Mouse (Mus musculus) adrenal gland, adult 18-20 months (tissue): ENCODE results near the gene Usp9x. TPM values are rescaled to one million over a fixed set of nuclear protein-coding genes. Genes with fewer than 3 reads are reported as not detected.
A peak's percentile ranks its signal among the peaks of the same experiment; 100 is the strongest.

Source experiments
- DNase-seq, 2 experiments: peaks; one replicate each; pipeline ENCODE4 v3.0.0; 2021 to 2022; ENCODE audit warnings: low spot score in 2 of 2
- long read RNA-seq, 2 experiments: library from polyadenylated mRNA; stranded (forward); transcript quantifications; one replicate each; pipeline ENCODE4 v2.0.0; 2021
- total RNA-seq, 2 experiments: library from RNA; stranded (reverse); gene quantifications; 1 replicate in 1 of 2; 2 replicates in 1 of 2; pipeline ENCODE4 v1.2.3; 2021

Usp9x gene
- total RNA-seq, result 100 to 1,000 TPM; 173 to 207 TPM
- long read RNA-seq, experiment 1, partial matches to known transcripts, result 3 of 6 reads
- long read RNA-seq, experiment 1, other reads (novel, unspliced or antisense), result 3 of 6 reads
- long read RNA-seq, experiment 2, partial matches to known transcripts, result 18 of 23 reads
- long read RNA-seq, experiment 2, other reads (novel, unspliced or antisense), result 5 of 23 reads

- DNase-seq, result peak; percentile 70 to 78
Measured at GRCm38 (mm10) chrX:13071241-13071775, at the start of gene Usp9x. Gene Usp9x, plus strand, starts transcription at chrX:13071498.

DNA sequence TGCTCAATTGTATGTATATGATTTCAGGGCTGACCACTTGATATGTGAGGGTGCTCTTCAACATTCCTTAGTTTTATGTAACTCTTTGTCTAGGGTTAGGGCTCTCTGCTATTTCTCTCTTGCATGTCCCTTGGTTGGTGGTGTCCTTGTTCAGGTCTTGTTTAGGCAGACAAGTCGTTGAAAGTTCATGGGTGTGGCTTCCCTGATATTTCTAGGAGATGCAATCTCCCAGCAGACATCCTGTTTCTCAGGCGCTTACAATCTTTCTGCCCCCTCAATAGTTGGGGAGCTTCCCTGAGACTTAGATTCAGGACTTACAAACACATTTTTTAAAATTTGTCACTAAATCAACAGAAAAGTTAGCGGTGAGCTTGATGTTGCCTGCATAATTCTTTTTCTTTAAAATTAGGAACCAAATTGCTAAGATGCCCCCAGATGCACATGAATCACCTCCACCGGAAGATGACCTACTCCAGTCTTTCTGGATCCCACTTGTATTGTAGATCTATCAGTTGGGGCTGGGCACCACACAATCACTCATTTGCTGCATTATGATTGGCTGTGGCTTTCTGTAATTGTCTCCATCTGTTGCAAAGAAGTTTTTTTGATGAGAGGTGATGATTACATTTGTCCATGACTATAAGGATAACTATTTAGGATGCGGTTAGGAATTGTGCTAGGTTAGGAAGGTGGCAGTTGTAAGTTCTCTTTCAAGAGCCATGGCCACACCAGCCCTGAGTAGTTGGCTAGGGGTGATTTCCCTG, 48.6 kb upstream of the Usp9x start:
- DNase-seq, result no peak

DNA sequence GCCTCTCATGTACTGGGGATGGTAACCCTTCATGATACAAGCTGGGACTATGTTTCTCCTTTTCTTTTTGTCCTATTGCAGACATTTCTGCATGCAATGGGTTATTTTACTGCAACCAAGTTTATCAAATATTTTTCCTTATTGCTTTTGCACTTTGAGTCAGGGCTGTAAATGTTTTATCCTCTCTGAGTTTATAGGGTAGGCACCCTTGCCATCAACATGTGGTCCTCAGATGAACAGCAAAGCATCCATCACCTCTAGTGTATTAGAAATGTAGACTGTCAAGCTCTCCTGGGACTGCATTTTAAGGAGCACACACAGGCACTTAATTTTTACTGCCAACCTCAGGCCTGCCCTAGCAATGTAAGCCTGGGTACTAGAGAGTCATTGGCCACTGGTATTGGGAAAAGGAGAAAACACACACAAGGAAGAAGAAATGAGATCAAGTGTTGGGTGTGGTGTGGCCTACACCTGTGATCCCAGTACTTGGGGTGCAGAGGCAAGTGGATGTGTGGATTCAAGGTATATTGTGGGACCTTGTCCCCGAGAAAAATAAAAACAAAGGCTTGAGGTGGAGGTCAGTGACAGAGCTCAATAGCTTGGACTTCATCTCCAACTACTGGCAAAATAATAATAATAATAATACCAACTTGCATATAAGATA, 46.6 kb upstream of the Usp9x start:
- DNase-seq, result no peak

DNA sequence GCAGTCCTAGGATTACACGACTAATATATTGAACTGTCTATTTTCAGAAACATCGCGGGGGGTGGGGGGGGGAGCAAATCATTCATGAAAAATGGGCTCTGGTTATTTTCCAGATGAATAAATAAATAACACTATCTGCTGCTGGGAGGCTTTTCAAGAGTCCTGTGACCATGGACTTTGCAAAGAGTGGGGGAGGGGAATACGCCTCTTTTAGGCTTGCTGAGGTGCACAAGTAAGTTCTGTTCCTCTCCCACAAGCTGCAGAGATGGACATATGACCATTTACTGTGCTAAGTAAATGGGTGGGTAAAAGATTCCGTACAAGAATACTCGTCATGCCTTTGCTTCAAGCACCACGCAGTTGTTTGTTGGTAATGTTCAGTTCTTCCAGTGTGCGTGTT, 46.0 kb upstream of the Usp9x start:
- no peak for DNase-seq

- DNase-seq, result no peak
Measured at GRCm38 (mm10) chrX:13028156-13028555, 43.1 kb upstream of the Usp9x start.

DNA sequence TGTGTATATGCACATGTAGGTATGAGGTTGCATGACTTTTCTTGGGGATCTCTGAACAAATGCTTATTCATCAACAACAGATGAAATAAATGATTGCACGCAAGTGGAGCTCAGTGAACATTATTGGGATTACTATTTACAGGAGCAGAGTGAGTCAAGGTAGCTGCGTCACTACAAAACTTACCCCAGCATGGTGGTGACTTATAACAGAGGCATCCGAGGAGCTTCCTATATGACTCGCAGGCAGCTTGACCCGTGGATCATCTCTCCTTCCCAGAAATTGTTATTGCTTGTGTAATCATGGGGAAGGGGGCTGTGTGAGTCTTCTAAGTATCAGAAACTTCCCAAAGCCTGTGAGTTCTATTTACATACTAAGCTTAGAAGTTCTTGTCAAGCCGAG, 41.3 kb upstream of the Usp9x start:
- no peak for DNase-seq

GRCm38 (mm10) chrX:13037085-13037484, 34.2 kb upstream of the Usp9x start:
- DNase-seq, result no peak

DNA sequence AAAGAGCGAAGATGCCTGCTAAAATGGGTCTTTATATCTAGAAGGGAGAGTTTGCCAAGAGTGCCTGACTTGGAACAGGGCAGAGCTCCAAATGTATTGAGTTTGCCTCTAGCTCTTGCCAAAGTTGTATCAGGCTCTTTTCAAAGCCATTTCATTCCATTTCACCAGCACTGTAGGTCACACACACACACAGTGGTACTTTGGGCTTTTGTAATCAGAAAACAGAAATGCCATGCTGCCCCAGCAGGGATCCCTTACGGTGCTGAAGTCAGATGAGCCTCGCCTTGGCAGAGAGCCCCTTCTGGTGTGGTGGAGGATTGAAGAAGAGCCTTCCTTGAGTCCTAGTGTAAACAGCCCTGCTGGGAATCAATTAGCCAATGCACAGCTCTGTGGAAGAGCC, 32.1 kb upstream of the Usp9x start:
- no peak for DNase-seq

GRCm38 (mm10) chrX:13040391-13040790, 30.9 kb upstream of the Usp9x start:
- DNase-seq, result no peak

GRCm38 (mm10) chrX:13041630-13042129, 29.6 kb upstream of the Usp9x start:
- DNase-seq, result peak; percentile 86 to 88

DNA sequence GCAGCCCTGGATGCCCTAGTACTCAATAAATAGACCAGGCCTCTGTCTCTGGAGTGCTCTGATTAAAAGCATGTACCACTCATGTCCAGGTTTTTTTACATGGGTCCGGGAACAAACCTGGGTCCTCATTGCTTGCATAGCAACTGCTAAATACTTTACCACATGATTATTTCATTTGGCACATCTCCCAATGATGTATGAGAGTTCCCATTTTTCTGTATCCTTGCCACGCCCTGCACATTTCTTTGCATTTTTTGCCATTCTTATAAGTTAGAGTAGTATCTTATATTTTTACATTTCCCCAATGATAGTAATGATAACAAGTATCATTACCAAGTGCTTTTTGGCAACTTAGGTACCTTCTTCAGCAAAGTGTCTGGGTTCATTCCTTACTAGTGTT, 27.5 kb upstream of the Usp9x start:
- DNase-seq, result no peak

DNA sequence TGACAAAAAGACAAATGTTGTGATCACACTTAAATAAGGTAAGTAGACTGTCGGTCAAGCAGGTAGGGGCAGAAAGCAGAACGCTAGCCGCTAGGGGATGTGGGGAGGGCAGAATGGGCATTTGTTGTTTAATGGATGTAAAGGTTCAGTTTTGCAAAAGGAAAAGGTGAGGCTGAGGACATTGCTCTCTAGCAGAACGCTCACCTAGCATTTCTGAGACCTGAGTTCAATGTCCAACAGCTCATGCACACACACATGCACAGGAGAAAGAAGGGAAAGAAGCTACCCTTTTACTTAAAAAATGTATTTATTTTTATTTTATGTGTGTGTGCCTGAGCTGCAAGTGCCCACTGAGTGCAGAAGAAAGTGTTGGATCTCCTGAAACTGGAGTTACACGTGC, 26.6 kb upstream of the Usp9x start:
- DNase-seq, result no peak

- no peak for DNase-seq
Measured at GRCm38 (mm10) chrX:13046893-13047435, 24.3 kb upstream of the Usp9x start.

DNA sequence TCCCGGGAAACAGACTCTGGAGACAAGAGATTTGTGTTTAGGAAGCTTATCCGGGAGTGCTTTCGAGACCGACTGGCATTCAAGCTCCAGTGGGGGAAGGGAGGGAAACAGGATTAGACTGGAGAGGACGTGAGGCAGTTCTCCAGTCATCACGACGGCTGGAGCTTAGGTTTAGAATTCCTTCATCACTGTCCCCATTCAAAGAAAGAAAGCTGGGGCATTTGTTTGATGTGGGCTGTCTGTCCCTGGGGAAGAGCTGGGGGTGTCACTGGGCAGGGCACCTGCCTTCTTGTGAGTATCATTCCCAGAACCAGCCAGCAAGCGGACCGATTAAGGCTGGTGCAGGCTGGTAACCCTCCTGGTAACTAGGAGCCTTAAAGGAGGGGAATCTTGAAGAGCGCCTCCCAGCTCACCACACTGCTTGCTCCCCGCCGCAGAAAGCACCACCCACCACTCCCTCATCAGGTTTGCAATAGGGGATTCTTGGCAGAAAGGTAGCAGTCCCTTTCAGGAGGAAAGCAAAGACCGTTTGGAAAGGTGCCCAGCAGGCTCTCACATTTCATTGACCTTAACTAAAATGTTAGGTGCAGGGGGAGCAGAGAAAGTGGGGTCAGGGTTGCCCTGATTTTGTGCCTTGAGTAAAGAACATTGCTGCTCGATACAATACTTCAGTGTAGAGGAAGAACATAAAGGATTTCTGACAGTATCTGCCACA, 23.5 kb upstream of the Usp9x start:
- no peak for DNase-seq

- DNase-seq, result peak in 1 of 2 experiments; percentile 15
Measured at GRCm38 (mm10) chrX:13054612-13055011, 16.7 kb upstream of the Usp9x start.

GRCm38 (mm10) chrX:13061961-13062360, 9.3 kb upstream of the Usp9x start:
- DNase-seq, result no peak

DNA sequence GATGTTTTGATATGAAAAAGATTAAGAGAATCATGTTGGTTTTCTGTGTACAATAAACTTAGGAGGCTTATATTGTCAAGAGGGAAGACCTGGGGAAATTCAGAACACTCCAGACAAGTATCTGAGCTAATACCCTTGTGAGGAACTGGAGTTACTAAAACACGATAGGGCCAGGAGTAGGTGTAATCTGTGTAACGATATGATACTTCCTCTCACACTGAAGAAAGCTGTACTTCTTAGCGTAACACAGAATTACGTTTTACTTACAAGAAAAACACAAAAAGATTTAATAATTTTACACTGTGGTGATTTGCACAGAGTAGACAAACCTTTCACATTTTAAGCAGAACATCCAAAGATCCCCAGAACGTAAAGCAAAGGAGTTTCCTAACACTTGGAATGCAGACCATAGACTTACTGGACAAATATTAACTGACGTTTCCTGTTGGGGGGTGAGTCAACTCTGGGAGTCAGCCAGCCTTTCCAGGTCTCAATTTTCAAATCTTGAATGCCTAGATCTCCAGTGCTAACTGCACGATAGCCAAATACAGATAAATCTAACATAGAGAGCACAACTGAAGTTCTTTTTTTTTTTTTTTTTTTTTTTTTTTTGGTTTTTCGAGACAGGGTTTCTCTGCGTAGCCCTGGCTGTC, 6.9 kb upstream of the Usp9x start:
- no peak for DNase-seq

GRCm38 (mm10) chrX:13070206-13070572, 1.1 kb upstream of the Usp9x start:
- no peak for DNase-seq

- peak; percentile 79 to 81 for DNase-seq
Measured at GRCm38 (mm10) chrX:13070573-13071240, 591 bp upstream of the Usp9x start.
